Mouse (Mus musculus) liver, adult 2 months (tissue): ENCODE results near the gene Plekha1.

Source experiments
- CTCF ChIP-seq: fragments of 200-500 bp; IDR thresholded peaks from 2 replicates; pipeline ENCODE4 v1.5.1; 2011; ENCODE audit warnings: low read depth, low read length, control low read depth
- POLR2A ChIP-seq: fragments of 200-500 bp; IDR thresholded peaks from 2 replicates; pipeline ENCODE4 v1.6.1; 2011; ENCODE audit warnings: low read length, control low read depth; ENCODE audit not compliant: insufficient read depth; ENCODE audit errors: extremely low read depth

DNA sequence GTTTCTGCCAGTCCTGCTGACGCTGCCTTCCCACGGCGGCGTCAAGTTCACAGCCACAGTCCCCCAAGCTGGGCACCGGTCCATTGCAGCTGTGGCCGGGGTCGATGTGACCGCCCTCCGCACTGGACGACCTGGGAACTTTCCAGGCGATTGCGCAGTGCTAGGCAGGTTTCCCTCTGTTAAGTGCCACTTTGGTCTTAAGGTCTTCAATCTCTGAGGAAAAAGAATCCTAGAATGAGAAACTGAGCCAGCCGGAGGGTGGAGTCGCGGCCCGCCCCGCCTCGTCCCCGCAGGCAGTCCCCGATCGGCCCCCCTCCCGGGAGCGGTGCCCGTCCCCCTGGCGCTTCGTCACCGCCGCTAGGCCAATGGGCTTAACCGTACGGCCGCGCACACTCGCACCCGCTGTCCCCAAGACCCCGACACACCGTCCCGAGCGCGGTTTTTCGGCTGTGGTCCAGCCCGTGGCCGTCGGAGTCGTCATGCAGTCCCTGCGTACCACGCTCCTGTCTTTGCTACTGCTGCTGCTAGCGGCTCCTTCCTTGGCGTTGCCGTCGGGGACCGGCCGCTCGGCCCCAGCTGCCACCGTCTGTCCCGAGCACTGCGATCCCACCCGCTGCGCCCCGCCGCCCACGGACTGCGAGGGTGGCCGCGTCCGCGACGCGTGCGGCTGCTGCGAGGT is 70.4 kb downstream of the Plekha1 start, which contains the start of gene Htra1:
- no peak for TF ChIP-seq CTCF
- TF ChIP-seq POLR2A = no peak
